Mouse (Mus musculus) liver, postnatal 0 days (tissue): ENCODE data around the gene Zswim5.

Experiments used
- CTCF ChIP-seq: sonication (generic); IDR thresholded peaks from 2 replicates; pipeline ENCODE4 v1.5.1; 2016; ENCODE audit warnings: antibody characterized with exemption, low read depth
- EP300 ChIP-seq: IDR thresholded peaks from 2 replicates; pipeline ENCODE4 v1.6.1; 2016; ENCODE audit warnings: antibody characterized with exemption, low read depth, mild to moderate bottlenecking

DNA sequence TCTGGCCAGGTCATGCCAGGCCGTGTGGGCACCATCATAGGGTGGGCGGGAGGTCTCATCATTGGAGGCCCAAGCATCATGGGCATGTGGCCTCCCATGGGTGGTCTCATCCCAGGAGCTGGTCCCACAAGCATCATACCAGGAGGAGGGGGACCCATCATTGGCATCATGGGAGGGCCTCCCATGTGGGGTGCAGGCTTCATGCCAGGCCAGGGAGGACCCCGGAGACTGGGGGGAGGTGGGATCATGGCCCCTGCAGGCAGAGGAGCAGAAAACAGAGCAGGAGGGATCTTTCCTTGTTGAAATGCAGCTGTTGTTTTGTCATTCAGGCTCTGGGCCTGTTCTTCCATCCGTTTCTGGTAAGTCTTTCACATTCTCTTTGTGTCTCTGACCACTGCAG is 2.6 kb upstream of the Zswim5 start:
- no peak for TF ChIP-seq CTCF
- no peak for TF ChIP-seq EP300
